Mouse (Mus musculus) A20 (cell line): ENCODE measurements around the gene Rpl29.
A peak's percentile ranks its signal among the peaks of the same experiment; 100 is the strongest.

ENCODE experiments used
- DNase-seq: peaks from one replicate; pipeline ENCODE4 v3.0.0-alpha.2; 2011; ENCODE audit warnings: low read depth, low spot score

The Rpl29 gene

DNA sequence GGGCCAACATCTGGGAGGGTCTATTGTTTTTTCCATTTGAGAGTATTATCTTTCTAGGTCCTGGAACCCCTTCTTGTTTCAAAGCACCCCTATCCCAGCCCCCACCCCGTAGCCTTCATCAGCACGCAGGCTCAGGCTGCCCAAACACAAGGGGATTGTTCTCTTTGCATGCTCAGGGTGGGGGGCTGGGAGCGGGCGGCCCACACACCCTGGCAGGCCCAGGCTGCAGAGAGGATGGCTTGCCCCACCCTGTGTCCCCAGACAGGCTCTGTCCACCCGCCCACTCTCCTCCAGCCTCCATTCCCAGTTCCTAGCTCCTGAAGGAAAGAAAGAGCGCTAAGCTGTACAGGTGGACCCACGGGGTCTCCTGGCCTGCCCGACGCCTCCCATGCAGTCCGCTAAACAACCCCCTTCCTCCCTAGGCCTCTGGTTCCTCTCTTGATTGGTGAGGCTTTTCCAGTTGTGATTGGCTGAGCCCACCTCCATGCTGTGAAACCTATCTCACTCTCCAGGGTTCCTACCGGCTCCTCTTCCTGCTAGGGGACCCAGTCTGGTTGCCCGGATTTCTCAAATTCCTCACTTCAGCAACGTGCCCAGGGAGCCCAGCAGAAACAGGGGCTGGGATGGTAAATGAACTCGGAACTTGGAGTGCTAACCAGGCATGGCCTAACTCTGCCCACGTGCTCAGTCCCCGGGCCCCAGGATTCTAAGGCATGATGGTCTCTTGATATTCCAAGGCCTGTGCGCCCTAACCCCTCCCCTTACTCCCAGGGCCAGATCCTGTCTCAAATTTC lies 25.8 kb downstream of the Rpl29 start:
- no peak for DNase-seq

DNA sequence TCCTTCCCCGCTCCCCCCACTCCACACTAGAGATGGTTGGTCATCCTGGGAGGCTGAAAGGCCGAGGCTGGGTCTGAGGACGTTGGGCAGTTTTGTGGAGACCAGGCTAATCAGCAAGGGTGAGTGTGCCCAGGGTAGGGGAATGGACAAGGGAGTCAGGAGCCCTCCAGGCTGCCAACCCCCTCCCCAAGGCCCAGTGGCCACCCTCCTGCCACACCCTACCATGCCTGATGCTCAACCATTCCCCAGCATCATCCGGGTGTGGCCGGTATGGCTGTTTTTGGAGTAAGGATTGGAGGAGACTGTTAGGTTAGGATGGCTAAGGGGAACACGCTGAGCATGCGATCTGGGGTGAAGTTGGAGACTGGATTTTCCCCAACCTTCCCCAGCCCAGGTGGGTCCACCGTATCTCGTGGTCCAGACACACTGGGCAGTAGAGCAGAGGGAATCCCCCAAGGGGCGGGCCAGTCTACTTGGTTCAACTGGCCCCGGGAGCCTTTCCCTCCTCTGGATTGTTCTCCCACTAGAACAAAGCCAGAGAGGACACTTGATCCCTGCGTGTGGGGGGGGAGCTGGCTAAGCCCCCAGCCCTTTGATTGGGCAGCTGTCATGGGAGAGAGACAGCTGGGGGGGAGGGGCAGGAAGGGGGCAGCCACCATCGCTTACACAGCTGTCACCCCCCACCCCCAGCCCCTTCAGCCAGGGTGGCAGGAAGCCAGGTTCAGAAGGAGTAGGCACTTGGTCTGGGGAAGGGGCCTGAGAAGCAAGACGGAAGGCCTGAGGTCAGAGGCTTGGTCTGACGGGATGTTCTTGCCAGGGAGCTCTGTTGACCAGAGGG lies 27.3 kb downstream of the Rpl29 start:
- no peak for DNase-seq

DNA sequence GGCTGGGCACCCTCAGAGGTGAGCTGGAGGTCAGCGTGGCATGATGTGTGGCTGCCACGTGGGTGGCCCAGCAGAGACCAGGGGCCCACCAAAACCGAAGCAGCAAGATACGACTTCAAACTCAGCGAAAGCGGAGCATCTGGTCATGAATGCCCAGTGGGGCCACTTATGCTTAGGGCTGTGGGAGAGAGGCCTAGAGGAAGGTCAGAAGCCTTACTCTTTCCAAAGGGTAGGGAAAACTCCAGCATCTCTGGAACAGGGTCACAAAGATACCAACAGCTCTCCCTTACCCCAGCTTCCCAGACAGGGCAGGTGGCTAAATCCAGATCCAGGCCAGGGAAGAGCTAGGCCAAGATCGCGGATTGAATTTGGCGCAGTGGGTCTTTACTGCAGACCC lies 27.9 kb downstream of the Rpl29 start:
- DNase-seq = no peak

DNA sequence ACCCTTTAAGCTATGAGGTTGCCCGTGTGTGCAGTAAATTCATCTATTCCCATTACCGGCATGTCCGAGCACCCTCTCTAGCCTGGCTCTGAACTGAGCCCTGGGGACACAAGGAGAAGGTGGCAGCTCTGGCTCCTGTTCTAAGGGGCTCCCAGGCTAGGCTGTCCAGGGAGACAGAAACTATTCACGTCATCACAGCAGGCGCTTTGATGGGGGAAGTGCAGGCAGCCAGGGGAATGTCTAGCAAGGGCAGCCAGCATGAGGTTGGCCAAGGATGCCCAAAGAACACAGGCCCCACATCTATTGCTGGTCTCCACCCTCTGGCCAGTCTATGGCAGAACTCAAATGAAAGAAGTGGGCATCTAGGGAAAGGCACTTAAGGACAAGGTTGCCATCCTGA lies 28.7 kb downstream of the Rpl29 start:
- DNase-seq = no peak

DNA sequence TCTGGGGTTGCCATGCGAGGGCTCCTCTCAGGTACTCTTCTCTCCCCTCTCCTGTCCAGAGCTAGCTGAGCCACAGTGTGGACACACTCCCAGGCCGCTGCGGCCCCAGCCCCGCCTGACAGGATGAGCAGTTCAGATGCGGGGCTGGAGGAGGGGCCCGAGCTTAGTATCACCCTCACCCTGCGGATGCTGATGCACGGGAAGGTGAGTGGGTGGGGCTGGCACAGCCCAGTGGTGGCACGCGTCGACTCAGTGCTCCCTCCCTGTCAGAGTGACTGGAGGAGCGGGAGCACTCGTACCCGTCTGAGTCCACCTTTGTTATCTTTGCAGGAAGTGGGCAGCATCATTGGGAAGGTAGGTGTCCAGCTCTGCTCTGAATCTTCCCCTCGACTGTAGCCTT lies 30.7 kb downstream of the Rpl29 start:
- DNase-seq = no peak

DNA sequence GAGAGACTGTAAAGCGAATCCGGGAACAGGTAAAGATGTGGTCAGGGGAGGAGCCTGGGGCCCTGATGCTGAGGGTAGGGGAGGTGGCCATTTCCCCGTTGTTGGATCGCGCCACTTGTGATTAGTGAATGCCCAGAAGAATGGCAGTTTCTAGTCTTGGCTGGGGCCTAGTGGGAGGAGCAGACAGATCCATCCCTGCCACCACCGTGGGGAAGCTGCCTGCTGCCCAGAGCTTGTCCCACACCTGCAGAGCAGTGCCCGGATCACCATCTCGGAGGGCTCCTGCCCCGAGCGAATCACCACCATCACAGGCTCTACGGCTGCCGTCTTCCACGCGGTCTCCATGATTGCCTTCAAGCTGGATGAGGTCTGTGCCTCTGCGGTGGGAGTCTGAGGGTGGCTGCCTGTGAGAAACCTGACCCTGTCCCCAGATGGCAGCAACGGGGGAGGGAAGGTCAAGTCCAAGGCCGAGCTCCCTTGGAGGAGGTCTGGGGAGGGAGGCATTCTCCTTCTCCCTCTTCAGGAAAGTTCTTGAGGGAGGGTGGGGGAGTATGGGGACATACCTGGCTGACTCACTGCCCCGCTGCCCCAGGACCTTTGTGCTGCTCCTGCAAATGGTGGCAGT lies 31.3 kb downstream of the Rpl29 start:
- DNase-seq = no peak

DNA sequence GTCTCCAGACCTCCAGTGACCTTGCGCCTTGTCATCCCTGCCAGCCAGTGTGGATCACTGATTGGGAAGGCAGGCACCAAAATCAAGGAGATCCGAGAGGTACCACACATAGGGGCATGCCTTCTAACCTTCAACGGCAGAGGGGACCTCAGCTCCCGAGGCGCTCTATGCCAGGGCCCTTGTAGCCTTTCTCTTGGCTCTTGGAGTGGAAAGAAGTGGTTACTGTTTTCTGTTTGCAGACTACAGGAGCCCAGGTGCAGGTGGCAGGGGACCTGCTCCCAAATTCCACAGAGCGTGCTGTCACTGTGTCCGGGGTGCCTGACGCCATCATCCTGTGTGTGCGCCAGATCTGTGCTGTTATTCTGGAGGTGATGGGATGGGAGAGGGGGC lies 31.8 kb downstream of the Rpl29 start:
- DNase-seq = no peak

DNA sequence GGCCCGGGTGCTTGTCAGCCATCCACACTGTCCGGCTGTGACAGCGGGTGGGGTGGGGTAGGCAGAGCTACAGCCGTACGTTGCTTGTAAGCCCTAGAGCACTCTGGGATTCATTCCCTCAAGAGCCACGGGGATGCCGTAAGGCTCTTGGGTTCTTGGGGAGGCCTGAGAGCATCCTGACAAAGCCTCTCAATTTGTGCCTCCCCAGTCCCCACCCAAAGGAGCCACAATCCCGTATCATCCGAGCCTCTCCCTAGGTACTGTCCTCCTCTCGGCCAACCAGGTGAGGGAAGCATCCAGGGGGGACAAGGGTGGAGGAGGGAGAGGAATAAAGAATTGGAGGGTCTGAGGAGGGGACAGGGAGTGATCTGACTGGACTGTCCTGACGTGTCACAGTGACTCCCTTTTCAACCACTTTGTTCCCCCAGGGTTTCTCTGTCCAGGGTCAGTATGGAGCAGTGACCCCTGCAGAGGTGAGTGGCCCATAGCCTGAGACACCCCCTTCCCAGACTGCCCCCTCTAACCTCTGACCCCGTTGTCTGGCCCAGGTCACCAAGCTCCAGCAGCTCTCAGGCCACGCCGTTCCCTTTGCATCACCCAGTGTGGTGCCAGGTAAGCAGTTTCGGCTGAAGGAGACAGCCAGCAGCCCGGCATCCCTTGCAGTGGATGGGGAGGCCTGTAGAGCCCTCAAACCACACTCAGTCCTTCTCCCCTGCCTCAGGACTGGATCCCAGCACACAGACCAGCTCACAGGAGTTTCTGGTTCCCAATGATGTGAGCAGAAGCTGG lies 32.6 kb downstream of the Rpl29 start:
- no peak for DNase-seq

DNA sequence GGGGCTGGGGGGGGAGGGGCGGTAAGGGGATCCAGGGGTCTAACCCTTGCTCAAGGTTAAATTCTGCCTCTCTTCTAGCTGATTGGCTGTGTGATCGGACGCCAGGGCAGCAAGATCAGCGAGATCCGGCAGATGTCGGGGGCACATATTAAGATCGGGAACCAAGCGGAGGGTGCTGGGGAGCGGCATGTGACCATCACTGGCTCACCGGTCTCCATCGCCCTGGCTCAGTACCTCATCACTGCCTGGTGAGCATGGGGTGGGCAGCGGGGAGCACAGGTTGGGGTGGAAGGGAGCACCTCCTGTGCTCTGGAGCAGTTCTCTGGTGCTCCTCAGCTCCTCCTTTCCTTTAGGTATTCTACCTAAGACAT lies 33.2 kb downstream of the Rpl29 start:
- DNase-seq = no peak

DNA sequence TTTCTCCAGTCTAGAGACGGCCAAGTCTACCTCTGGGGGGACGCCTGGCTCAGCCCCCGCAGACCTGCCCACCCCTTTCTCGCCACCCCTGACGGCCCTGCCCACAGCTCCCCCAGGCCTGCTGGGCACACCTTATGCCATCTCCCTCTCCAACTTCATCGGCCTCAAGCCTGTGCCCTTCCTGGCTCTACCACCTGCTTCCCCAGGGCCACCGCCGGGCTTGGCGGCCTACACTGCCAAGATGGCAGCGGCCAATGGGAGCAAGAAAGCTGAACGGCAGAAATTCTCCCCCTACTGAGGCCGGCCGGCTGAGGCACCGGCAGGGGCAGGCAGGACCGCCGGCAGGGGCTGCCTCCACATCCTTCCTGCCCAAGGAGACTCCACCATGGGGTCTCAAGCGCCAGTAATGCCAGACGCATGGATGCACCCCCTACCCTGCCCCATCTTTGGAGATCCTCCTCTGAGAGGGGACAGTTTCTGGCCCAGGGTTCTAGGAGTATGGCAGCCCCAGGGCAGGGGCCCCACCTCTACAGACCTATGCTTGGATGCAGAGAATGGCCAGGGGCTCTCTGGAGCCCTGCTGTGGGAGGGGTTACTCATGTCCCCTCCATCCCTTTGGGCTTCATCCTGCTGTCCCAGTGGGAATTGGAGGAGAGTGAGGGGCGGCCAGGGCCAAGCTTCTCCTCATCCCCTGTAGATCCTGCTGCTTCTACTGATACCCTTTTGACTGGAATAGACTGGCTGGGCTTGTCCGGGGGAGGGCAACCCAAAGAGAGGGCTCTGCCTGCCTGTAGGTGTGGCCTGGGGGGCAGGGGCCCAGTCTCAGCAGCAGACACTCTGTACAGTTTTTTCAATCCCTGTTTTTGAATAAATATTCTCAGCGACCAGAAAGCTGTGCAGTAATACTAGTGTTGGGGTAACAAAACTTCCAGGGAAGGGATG lies 34.1 kb downstream of the Rpl29 start:
- no peak for DNase-seq

DNA sequence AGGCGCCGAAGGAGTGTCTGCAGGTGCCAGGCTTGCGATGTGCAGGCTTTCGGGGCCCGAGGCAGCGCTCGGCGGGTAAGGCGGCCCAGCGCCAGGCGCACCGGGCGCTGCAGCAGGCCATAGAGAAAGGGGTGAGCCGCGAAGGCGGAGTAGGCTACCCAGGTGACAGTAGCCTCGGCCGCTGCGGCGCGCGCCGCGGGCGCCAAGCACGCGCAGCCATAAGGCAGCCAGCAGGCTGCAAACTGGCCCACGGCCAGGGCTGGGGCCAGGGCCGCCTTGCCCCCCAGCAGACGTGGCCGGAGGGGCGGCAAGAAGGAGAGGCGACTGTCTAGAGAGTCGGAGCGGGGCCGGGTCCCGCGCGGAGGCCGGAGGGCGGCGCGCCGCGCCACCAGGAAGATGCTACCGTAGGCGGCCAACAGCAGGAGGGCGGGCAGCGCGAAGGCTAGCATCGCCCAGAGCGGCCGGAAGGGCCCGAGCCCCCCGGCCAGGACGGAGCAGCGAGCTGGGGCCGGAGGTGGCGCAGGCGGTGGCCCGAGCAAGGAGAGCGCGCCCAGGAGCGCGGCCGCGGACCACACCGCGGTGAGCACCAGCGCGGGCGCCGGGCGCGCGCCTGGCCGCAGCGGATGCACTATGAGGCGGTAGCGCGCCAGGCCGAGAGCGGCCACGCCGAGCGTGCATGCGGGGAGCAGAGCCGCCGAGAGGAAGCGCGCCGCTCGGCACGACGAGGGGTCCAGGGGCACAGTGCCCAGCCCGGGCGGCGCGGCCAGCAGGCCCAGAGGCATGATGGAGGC lies 35.7 kb downstream of the Rpl29 start:
- DNase-seq = no peak

DNA sequence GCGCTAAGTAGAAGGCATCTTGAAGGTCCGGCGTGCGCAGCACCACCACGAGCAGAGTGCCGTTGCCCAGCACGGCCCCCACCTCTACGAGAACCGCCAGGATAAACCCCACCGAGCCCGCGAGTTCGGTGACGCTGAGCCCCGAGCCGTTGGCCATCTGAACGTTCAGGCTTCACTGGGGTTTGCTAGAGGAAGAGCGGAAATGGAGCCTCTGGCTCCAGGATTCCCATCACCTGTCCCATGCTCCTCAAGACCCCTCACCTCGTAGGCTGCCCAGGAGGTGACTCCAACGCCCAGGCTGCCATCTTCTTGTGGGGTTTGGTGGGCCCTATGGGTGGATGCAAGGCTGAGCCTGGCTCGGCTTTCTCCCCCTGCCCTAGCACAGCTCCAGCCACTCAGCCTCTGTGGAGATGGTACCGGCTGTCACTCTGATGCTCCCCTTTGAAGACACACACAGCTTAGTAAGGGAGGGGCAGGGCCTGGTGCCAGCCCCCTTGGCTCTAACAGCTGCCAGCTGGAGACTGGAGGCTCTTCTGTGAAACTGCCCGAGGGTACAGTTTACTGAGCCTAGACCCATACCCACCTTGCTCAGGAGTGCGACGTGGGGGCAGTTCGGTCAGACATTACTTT lies 36.4 kb downstream of the Rpl29 start, which contains the start of gene Gpr62:
Gpr62 (minus strand) TSS at position 368 of the 630 bp plus-strand sequence.
- no peak for DNase-seq

DNA sequence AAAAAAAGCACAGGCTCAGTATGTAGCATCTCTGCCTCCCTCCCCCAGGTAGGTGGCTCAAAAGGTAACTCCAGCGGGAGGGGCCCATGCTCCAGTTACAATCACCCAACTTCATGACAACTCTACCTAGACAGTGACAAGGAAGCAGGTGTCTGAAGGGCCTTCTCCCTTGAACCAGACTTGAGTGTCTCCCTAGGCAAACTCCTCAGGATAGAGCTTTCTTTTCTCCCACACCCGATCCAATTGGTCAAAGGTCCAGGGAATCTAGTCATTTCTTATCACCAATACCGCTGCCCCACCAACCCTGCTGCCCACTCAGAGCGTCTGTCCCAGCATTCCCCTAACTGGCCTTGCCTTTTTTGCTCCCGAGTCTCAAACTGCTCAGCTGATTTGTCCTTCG lies 37.5 kb downstream of the Rpl29 start:
- no peak for DNase-seq

DNA sequence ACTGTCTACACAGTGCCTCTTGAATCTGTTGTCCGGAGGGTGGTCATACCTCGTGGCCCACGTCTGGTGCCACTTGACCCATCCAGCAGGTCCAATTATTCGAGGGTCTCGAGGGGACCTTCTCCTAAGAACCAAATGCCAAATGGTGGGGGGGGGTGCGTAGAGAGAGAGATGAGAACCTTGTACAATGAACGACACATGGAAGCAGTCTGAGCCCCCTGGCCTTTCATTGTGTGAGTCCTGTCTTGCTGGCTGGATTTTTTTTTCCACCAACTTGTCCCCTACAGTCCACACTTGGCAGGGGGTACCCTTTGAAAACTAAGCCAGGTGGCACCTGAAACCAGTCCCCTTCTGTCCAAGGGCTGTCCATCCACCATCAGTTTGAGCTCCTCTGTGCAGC lies 38.5 kb downstream of the Rpl29 start:
- no peak for DNase-seq

DNA sequence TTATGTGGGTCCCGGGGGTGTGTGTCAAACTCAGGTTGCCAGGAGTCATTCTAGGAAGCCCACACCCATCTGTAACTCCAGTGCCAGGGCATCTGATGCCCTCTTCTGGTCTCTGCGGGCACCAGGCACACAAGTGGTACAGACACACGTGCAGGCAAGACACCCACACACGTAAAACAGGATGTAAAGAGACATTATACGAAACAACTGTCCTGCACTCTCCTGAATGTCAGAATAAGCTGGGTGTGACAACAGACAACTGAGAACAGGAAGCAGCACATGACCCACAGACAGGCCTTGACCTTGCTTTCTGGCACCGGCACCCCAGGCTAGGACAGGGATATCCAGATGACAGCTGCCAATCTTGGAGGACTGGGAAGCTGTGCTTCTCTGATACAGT lies 40.1 kb downstream of the Rpl29 start:
- DNase-seq = peak; percentile 57

DNA sequence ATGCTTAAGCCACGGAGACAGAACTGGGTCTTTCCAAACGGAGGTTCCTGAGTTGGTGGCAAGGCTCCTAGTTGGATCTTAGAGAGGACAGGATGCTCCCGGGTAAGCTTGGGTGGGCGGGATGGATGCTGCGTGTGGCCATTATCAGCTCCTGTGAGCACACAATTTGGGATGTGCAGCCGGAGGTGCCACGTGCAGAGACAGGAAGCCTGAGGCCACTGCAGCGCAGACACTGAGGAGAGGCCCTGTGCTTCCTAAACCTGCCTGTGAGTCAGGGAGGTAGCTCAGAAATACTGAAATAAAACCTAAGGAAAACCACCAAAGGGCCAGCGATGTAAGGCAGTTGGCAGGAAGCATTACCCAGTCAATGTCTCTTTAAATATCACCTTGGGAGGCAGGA lies 40.5 kb downstream of the Rpl29 start:
- DNase-seq = no peak

DNA sequence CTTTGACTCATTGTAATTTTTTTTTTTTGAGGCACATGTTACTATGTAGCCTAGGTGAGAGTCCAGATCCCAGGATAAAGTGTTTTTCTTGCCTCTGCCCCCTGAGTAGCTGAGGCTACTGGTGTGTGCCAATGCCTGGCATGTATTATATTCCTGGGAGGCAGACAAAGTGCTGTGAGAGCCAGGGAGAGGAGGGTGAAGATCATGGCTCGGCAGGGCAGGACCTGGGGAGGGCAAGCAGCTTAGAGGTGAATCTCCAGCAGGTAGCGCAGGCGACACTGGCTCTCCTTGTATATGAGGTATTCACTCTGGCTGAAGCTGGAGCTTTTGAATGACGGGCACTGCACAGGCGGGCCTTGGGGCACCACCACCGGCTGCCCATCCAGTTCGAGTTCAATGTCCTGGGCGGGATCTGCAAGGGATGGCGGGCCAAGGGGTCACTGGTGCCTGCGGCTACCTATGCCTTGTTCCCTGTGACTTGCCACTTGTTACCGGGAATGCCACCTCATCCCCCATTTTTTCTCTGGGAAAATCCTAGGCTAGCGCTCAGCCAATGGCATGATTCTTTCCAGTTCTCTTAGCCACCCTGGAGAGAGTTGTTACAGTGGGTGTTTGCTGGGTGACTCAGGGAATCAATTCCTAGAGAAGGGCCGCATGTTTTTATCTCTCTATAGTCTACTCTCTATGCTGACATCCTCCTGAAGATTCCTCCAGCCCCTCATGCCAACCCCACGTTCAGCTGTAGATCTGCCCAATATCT lies 41.9 kb downstream of the Rpl29 start:
- DNase-seq = no peak

DNA sequence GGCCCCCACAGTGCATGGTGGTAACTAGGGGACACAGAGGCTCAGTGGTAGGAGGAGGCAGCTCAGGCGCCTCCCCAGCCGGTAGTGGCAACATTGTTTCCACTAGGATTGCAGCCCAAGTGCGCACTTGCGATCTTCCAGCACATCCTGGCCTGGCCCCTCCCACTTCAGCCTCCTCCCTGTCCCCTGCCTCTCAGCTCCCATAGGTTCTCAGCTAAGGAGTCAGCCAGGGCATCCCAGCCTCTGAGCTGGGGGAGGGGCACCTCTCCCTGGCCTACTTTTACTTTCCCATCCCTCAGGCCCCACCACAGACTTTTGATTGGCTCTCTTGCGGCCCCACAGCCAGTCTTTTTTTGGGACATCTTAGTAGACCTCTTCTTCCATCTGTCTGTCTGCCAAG lies 42.6 kb downstream of the Rpl29 start:
- no peak for DNase-seq

DNA sequence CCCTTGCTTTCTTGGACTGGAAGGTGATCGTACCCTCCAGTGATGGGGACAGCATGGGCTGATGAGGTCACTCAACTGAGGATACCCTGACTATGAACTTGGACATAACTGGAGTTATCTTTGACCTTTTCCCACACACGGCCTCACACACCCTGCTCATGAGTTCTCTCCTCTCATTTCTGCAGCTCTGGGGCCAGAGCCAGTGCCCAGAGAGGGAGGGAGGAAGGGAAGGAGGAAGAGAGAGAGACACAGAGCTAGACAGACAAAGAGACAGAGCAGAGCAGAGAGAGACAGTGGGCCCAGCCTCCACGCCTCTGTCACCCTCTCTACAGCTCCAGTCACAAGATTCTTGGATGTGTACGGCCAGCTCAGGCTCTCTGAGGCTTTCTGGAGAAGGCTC lies 43.1 kb downstream of the Rpl29 start:
- DNase-seq = no peak
